Mouse (Mus musculus): ENCODE data around the gene Emsy. TPM values are rescaled to one million over a fixed set of nuclear protein-coding genes. Genes with fewer than 3 reads are reported as not detected.

The Emsy gene
- polyA plus RNA-seq, 1 experiment from 2014 or later, result 8.6 TPM

- Histone ChIP-seq H3K27me3 (replicated peaks; ENCODE audit: insufficient read depth, low read length) (no peaks in the 10 kb centered on the region), H3K4me1 (ENCODE audit: insufficient read depth, low read depth, low read length) (no peaks in the 10 kb centered on the region; the same call in 1 of the 2 replicates), H3K27ac (ENCODE audit: low read length) (no peak overlapping the region), H3K9me3 (ENCODE audit: low read length) (no peaks in the 10 kb centered on the region), H3K9ac (replicated peaks; ENCODE audit: low read depth) (no peak overlapping the region), H3K4me3 (ENCODE audit: low read depth, low read length) (no peak overlapping the region), H3K4me2 (replicated peaks; ENCODE audit: low read depth, low read length) (no peak overlapping the region), H3K36me3 (ENCODE audit: insufficient read depth, low read length) (no peaks in the 10 kb centered on the region)
- TF ChIP-seq CTCF (IDR thresholded peaks at IDR 0.05) (no peak), EP300 (IDR thresholded peaks at IDR 0.05) (no peak)
- ATAC-seq, result no peak
- no peak for DNase-seq (ENCODE audit: low spot score)
- WGBS, result 83% methylated on average over 1 of the region's 1 CpGs
These were observed 33.5 kb upstream of the Emsy start for GRCm38 (mm10) chr7:98690126-98690525.

GRCm38 (mm10) chr7:98685895-98686294, 29.3 kb upstream of the Emsy start:
- no peak overlapping the region for H3K9ac ChIP-seq (replicated peaks; ENCODE audit: low read depth)
- no peak overlapping the region for H3K4me3 ChIP-seq (ENCODE audit: low read depth, low read length)

GRCm38 (mm10) chr7:98682821-98683220, 26.2 kb upstream of the Emsy start:
- no peaks in the 10 kb centered on the region for H3K27me3 ChIP-seq (replicated peaks; ENCODE audit: insufficient read depth, low read length)
- H3K36me3 ChIP-seq (ENCODE audit: insufficient read depth, low read length), result no peaks in the 10 kb centered on the region
- TF ChIP-seq EP300 (IDR thresholded peaks at IDR 0.05) (no peak), CTCF (IDR thresholded peaks at IDR 0.05) (peak; percentile 25)
- ATAC-seq (no peak), DNase-seq (ENCODE audit: low spot score) (no peak)
- H3K4me3 ChIP-seq (ENCODE audit: low read depth, low read length), result no peak overlapping the region
- no peaks in the 10 kb centered on the region for H3K9me3 ChIP-seq (ENCODE audit: low read length)
- H3K4me1 ChIP-seq (ENCODE audit: insufficient read depth, low read depth, low read length), result no peaks in the 10 kb centered on the region
- no peak overlapping the region for H3K4me2 ChIP-seq (replicated peaks; ENCODE audit: low read depth, low read length)
- H3K27ac ChIP-seq (ENCODE audit: low read length), result no peak overlapping the region
- H3K9ac ChIP-seq (replicated peaks; ENCODE audit: low read depth), result no peak overlapping the region
- WGBS, result 88% methylated on average over 10 of the region's 10 CpGs

More at GRCm38 (mm10) chr7:98685895-98686294, 29.3 kb upstream of the Emsy start:
- Histone ChIP-seq H3K4me2 (replicated peaks; ENCODE audit: low read depth, low read length) (no peak overlapping the region), H3K4me1 (ENCODE audit: insufficient read depth, low read depth, low read length) (no peaks in the 10 kb centered on the region), H3K36me3 (ENCODE audit: insufficient read depth, low read length) (no peaks in the 10 kb centered on the region), H3K27me3 (replicated peaks; ENCODE audit: insufficient read depth, low read length) (no peaks in the 10 kb centered on the region), H3K27ac (ENCODE audit: low read length) (no peak overlapping the region), H3K9me3 (ENCODE audit: low read length) (no peaks in the 10 kb centered on the region)
- peak; percentile 62 for DNase-seq (ENCODE audit: low spot score)
- TF ChIP-seq CTCF (IDR thresholded peaks at IDR 0.05) (peak; percentile 66), EP300 (IDR thresholded peaks at IDR 0.05) (no peak)
- peak; percentile 72 for ATAC-seq
- 21% methylated on average over 13 of the region's 13 CpGs for WGBS

GRCm38 (mm10) chr7:98680691-98681090, 24.1 kb upstream of the Emsy start:
- DNase-seq (ENCODE audit: low spot score) (no peak), ATAC-seq (no peak)
- no peaks in the 10 kb centered on the region for H3K4me1 ChIP-seq (ENCODE audit: insufficient read depth, low read depth, low read length)
- H3K27ac ChIP-seq (ENCODE audit: low read length), result no peak overlapping the region
- no peak overlapping the region for H3K4me2 ChIP-seq (replicated peaks; ENCODE audit: low read depth, low read length)
- H3K36me3 ChIP-seq (ENCODE audit: insufficient read depth, low read length), result no peaks in the 10 kb centered on the region
- H3K27me3 ChIP-seq (replicated peaks; ENCODE audit: insufficient read depth, low read length), result no peaks in the 10 kb centered on the region
- TF ChIP-seq EP300 (IDR thresholded peaks at IDR 0.05), result no peak
- no peak for TF ChIP-seq CTCF (IDR thresholded peaks at IDR 0.05)
- H3K9me3 ChIP-seq (ENCODE audit: low read length), result no peaks in the 10 kb centered on the region
- 57% methylated on average over 2 of the region's 2 CpGs for WGBS
- no peak overlapping the region for H3K9ac ChIP-seq (replicated peaks; ENCODE audit: low read depth)
- no peak overlapping the region for H3K4me3 ChIP-seq (ENCODE audit: low read depth, low read length)

DNA sequence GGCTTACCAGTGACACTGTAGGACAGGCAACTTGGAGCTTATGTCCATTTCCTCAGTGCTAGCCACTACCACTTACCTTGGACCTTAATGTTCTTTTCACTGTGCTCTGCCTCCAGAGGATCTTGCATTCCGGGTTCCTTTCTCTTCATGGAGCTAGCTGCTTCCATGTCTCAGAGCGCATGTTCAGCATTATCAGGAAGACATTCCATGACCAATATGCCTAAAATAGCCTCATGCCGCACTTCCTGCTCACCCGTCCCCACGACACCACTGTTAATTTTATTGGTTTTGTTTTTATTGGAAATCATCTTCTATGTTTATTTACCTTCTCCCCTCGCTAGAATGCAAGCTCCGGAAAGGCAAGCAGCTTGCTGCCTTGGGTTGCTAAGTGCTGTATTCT, 21.9 kb upstream of the Emsy start:
- Histone ChIP-seq H3K4me3 (ENCODE audit: low read depth, low read length) (no peak overlapping the region), H3K27me3 (replicated peaks; ENCODE audit: insufficient read depth, low read length) (no peaks in the 10 kb centered on the region), H3K27ac (ENCODE audit: low read length) (no peak overlapping the region), H3K9ac (replicated peaks; ENCODE audit: low read depth) (no peak overlapping the region), H3K4me2 (replicated peaks; ENCODE audit: low read depth, low read length) (peak overlapping the region; percentile 30), H3K36me3 (ENCODE audit: insufficient read depth, low read length) (no peaks in the 10 kb centered on the region), H3K9me3 (ENCODE audit: low read length) (no peaks in the 10 kb centered on the region), H3K4me1 (ENCODE audit: insufficient read depth, low read depth, low read length) (no peaks in the 10 kb centered on the region)
- DNase-seq (ENCODE audit: low spot score) (peak; percentile 38), ATAC-seq (peak; percentile 53)
- TF ChIP-seq CTCF (IDR thresholded peaks at IDR 0.05) (no peak), EP300 (IDR thresholded peaks at IDR 0.05) (peak; percentile 38; the same call in 1 of the 2 replicates)
- WGBS, result 38% methylated on average over 7 of the region's 7 CpGs

DNA sequence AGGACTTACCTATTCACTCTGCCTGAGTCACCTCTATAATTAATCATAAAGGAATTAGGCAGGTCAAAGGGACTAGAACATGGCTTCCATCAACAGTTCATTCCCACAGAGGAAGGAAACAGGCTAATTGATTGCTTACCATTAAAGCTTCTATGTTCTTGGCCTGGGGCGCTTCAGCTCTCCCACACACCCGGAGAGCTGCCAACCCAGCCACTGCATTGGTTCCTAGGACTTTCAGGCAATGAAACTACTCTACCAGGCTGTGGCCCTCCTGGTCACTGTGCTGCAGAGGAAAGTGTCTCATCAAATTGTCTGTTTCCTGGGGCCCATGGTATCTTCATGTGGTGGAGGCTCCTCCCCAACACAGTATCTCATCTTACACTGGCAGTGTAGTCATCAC, 20.9 kb upstream of the Emsy start:
- Histone ChIP-seq H3K4me2 (replicated peaks; ENCODE audit: low read depth, low read length) (no peak overlapping the region), H3K4me1 (ENCODE audit: insufficient read depth, low read depth, low read length) (no peaks in the 10 kb centered on the region), H3K36me3 (ENCODE audit: insufficient read depth, low read length) (no peaks in the 10 kb centered on the region), H3K9me3 (ENCODE audit: low read length) (no peaks in the 10 kb centered on the region), H3K27me3 (replicated peaks; ENCODE audit: insufficient read depth, low read length) (no peaks in the 10 kb centered on the region), H3K9ac (replicated peaks; ENCODE audit: low read depth) (no peak overlapping the region), H3K4me3 (ENCODE audit: low read depth, low read length) (no peak overlapping the region), H3K27ac (ENCODE audit: low read length) (no peak overlapping the region)
- TF ChIP-seq CTCF (IDR thresholded peaks at IDR 0.05) (no peak), EP300 (IDR thresholded peaks at IDR 0.05) (no peak)
- no peak for ATAC-seq
- WGBS, result 93% methylated on average over 2 of the region's 2 CpGs
- DNase-seq (ENCODE audit: low spot score), result no peak

GRCm38 (mm10) chr7:98674344-98674743, 17.8 kb upstream of the Emsy start:
- Histone ChIP-seq H3K27ac (ENCODE audit: low read length) (no peak overlapping the region), H3K9ac (replicated peaks; ENCODE audit: low read depth) (no peak overlapping the region), H3K27me3 (replicated peaks; ENCODE audit: insufficient read depth, low read length) (no peaks in the 10 kb centered on the region), H3K4me3 (ENCODE audit: low read depth, low read length) (no peak overlapping the region), H3K4me2 (replicated peaks; ENCODE audit: low read depth, low read length) (no peak overlapping the region), H3K9me3 (ENCODE audit: low read length) (no peaks in the 10 kb centered on the region), H3K36me3 (ENCODE audit: insufficient read depth, low read length) (no peaks in the 10 kb centered on the region), H3K4me1 (ENCODE audit: insufficient read depth, low read depth, low read length) (no peaks in the 10 kb centered on the region; the same call in 1 of the 2 replicates)
- WGBS, result 67% methylated on average over 4 of the region's 4 CpGs
- DNase-seq (ENCODE audit: low spot score), result no peak
- no peak for TF ChIP-seq EP300 (IDR thresholded peaks at IDR 0.05)
- TF ChIP-seq CTCF (IDR thresholded peaks at IDR 0.05), result no peak
- ATAC-seq, result no peak
